Mouse (Mus musculus) limb, embryonic 13.5 days (tissue): ENCODE data around the gene Tes. TPM values are rescaled to one million over a fixed set of nuclear protein-coding genes. Genes with fewer than 3 reads are reported as not detected.

ENCODE experiments used
- ATAC-seq: fragments of 200-750 bp; cut with Nextera tagmentation; 2 replicates; pipeline ENCODE4 v1.8.0; 2017; ENCODE audit warnings: low read depth, moderate number of reproducible peaks, moderate TSS enrichment; ENCODE audit not compliant: low FRiP score
- H3K27ac ChIP-seq: fragments of 300-500 bp; sonication (generic); 2 replicates; pipeline ENCODE4 v1.5.1; 2015; ENCODE audit warnings: inconsistent platforms, mild to moderate bottlenecking, moderate library complexity
- H3K27me3 ChIP-seq: fragments of 300-500 bp; sonication (generic); 2 replicates; pipeline ENCODE4 v1.6.1; 2015; ENCODE audit warnings: mild to moderate bottlenecking, inconsistent platforms
- H3K36me3 ChIP-seq: fragments of 300-500 bp; sonication (generic); 2 replicates; pipeline ENCODE4 v1.6.1; 2015; ENCODE audit warnings: inconsistent platforms, mild to moderate bottlenecking, moderate library complexity
- H3K4me1 ChIP-seq: fragments of 300-500 bp; sonication (generic); 2 replicates; pipeline ENCODE4 v1.6.1; 2015; ENCODE audit warnings: inconsistent platforms
- H3K4me2 ChIP-seq: fragments of 300-500 bp; sonication (generic); replicated peaks from 2 replicates; pipeline ENCODE4 v1.6.1; 2015; ENCODE audit warnings: inconsistent platforms, mild to moderate bottlenecking, moderate library complexity
- H3K4me3 ChIP-seq: fragments of 300-500 bp; sonication (generic); 2 replicates; pipeline ENCODE4 v1.5.1; 2015; ENCODE audit warnings: moderate library complexity, mild to moderate bottlenecking, inconsistent platforms
- H3K9ac ChIP-seq: fragments of 300-500 bp; sonication (generic); 2 replicates; pipeline ENCODE4 v1.6.1; 2015; ENCODE audit warnings: mild to moderate bottlenecking, inconsistent platforms
- H3K9me3 ChIP-seq: fragments of 300-500 bp; sonication (generic); 2 replicates; pipeline ENCODE4 v1.6.1; 2016; ENCODE audit warnings: inconsistent platforms
- WGBS: fragments of 180-500 bp; shearing (Covaris S2); methylation state at CpG from one replicate; pipeline ENCODE4 v1.1.7; 2015; 5-methylcytosine and 5-hydroxymethylcytosine counted together
- polyA plus RNA-seq: library from polyadenylated mRNA; unstranded; fragments of >200 nt; fragmentation: Nextera tagmentation; extraction: Ambion mirVana; gene quantifications from 2 replicates; pipeline ENCODE4 v1.2.1, GENCODE M21; 2015

Tes gene
- polyA plus RNA-seq, 1 experiment from 2014 or later, result 96.8 TPM

- no peaks in the 10 kb centered on the region for H3K27me3 ChIP-seq
- WGBS, result 75% methylated on average over 2 of the region's 2 CpGs
- no peaks in the 10 kb centered on the region for H3K36me3 ChIP-seq
- no peaks in the 10 kb centered on the region for H3K9me3 ChIP-seq
- H3K4me3 ChIP-seq, result no peak overlapping the region
- ATAC-seq, result no peak
- no peak overlapping the region for H3K4me2 ChIP-seq
- no peak overlapping the region for H3K27ac ChIP-seq
- no peaks in the 10 kb centered on the region for H3K4me1 ChIP-seq
- H3K9ac ChIP-seq, result no peak overlapping the region
Observed at GRCm38 (mm10) chr6:17115046-17115790, 50.3 kb downstream of the Tes start.

GRCm38 (mm10) chr6:17119521-17120232, 54.7 kb downstream of the Tes start:
- Histone ChIP-seq H3K9ac (no peak overlapping the region), H3K36me3 (no peaks in the 10 kb centered on the region), H3K4me1 (no peaks in the 10 kb centered on the region), H3K4me2 (no peak overlapping the region), H3K9me3 (no peaks in the 10 kb centered on the region), H3K27me3 (no peaks in the 10 kb centered on the region), H3K4me3 (no peak overlapping the region), H3K27ac (no peak overlapping the region)
- WGBS, result 89% methylated on average over 7 of the region's 7 CpGs
- no peak for ATAC-seq

GRCm38 (mm10) chr6:17140021-17140420, 75.1 kb downstream of the Tes start:
- H3K27ac ChIP-seq, result no peak overlapping the region
- H3K4me2 ChIP-seq, result no peak overlapping the region
- 66% methylated on average over 2 of the region's 2 CpGs for WGBS
- H3K4me3 ChIP-seq, result no peak overlapping the region
- H3K27me3 ChIP-seq, result no peaks in the 10 kb centered on the region
- H3K4me1 ChIP-seq, result no peaks in the 10 kb centered on the region
- ATAC-seq, result no peak
- no peaks in the 10 kb centered on the region for H3K9me3 ChIP-seq
- H3K9ac ChIP-seq, result no peak overlapping the region
- no peaks in the 10 kb centered on the region for H3K36me3 ChIP-seq

GRCm38 (mm10) chr6:17142577-17143359, 77.8 kb downstream of the Tes start:
- Histone ChIP-seq H3K4me2 (no peak overlapping the region), H3K36me3 (no peaks in the 10 kb centered on the region), H3K4me3 (no peak overlapping the region), H3K9me3 (no peaks in the 10 kb centered on the region), H3K4me1 (no peaks in the 10 kb centered on the region), H3K27ac (no peak overlapping the region), H3K9ac (no peak overlapping the region), H3K27me3 (no peaks in the 10 kb centered on the region)
- 63% methylated on average over 4 of the region's 4 CpGs for WGBS
- ATAC-seq, result no peak

GRCm38 (mm10) chr6:17151071-17151715, 86.2 kb downstream of the Tes start:
- no peaks in the 10 kb centered on the region for H3K27me3 ChIP-seq
- H3K9ac ChIP-seq, result no peak overlapping the region
- no peaks in the 10 kb centered on the region for H3K9me3 ChIP-seq
- WGBS, result 75% methylated on average over 4 of the region's 4 CpGs
- no peaks in the 10 kb centered on the region for H3K36me3 ChIP-seq
- no peak overlapping the region for H3K27ac ChIP-seq
- H3K4me3 ChIP-seq, result no peak overlapping the region
- no peak for ATAC-seq
- H3K4me1 ChIP-seq, result no peaks in the 10 kb centered on the region
- H3K4me2 ChIP-seq, result no peak overlapping the region

GRCm38 (mm10) chr6:17152551-17152950, 87.6 kb downstream of the Tes start:
- Histone ChIP-seq H3K27ac (no peak overlapping the region), H3K4me2 (no peak overlapping the region), H3K9ac (no peak overlapping the region), H3K4me3 (no peak overlapping the region), H3K9me3 (no peaks in the 10 kb centered on the region), H3K36me3 (no peaks in the 10 kb centered on the region), H3K4me1 (no peaks in the 10 kb centered on the region), H3K27me3 (no peaks in the 10 kb centered on the region)
- 15% methylated on average over 3 of the region's 3 CpGs for WGBS
- no peak for ATAC-seq

Other genes with a start within 250 kb of the Tes start
- gene Tfec, start 166.7 kb upstream of the Tes start, polyA plus RNA-seq, result 0.95 and 1.1 TPM in 2 replicates
- gene Cav2, start 216.0 kb downstream of the Tes start, polyA plus RNA-seq, result 11.0 and 11.8 TPM in 2 replicates
- 73.2 and 76.4 TPM in 2 replicates for gene Cav1, start 241.2 kb downstream of the Tes start, polyA plus RNA-seq